Mouse (Mus musculus) forebrain, embryonic 13.5 days (tissue): ENCODE results near the gene Tmem92. TPM values are rescaled to one million over a fixed set of nuclear protein-coding genes. Genes with fewer than 3 reads are reported as not detected.

Experiments used
- polyA plus RNA-seq: library from polyadenylated mRNA; unstranded; fragments of >200 nt; fragmentation: Nextera tagmentation; extraction: Ambion mirVana; gene quantifications from 2 replicates; pipeline ENCODE4 v1.2.1, GENCODE M21; 2015

The Tmem92 gene
- polyA plus RNA-seq, 1 experiment from 2014 or later, result not detected

Other genes starting within 250 kb of the Tmem92 start
- 3.1 and 3.7 TPM in 2 replicates for gene Rsad1, start 233.4 kb downstream of the Tmem92 start, polyA plus RNA-seq
- 0.14 and 0.19 TPM in 2 replicates for gene Chad, start 217.7 kb downstream of the Tmem92 start, polyA plus RNA-seq
- 1.4 and 1.8 TPM in 2 replicates for gene Acsf2, start 180.8 kb downstream of the Tmem92 start, polyA plus RNA-seq
- gene Lrrc59, start 152.9 kb downstream of the Tmem92 start, polyA plus RNA-seq, result 165 and 182 TPM in 2 replicates
- 144 and 153 TPM in 2 replicates for gene Mrpl27, start 128.9 kb downstream of the Tmem92 start, polyA plus RNA-seq
- 26.6 and 31.7 TPM in 2 replicates for gene Eme1, start 128.7 kb downstream of the Tmem92 start, polyA plus RNA-seq
- gene Xylt2, start 105.2 kb downstream of the Tmem92 start, polyA plus RNA-seq, result 8.2 and 8.7 TPM in 2 replicates
- gene Gm11541, start 78.2 kb downstream of the Tmem92 start, polyA plus RNA-seq, result not detected in 2 replicates
- not detected in 2 replicates for gene Cdc34b, start 40.9 kb downstream of the Tmem92 start, polyA plus RNA-seq
- gene Col1a1, start 153.5 kb upstream of the Tmem92 start, polyA plus RNA-seq, result 29.9 and 31.5 TPM in 2 replicates
- not detected in 2 replicates for gene Hils1, start 184.9 kb upstream of the Tmem92 start, polyA plus RNA-seq
- not detected in 2 replicates for gene Sgca, start 193.6 kb upstream of the Tmem92 start, polyA plus RNA-seq
- gene Ppp1r9b, start 208.3 kb upstream of the Tmem92 start, polyA plus RNA-seq, result 15.8 and 16.3 TPM in 2 replicates
- gene Samd14, start 227.2 kb upstream of the Tmem92 start, polyA plus RNA-seq, result 89.2 and 95.0 TPM in 2 replicates